Mouse (Mus musculus) 3T3-L1 (cell line): ENCODE measurements at regions not wholly inside any gene's neighbourhood (a gene's known extent, or its start where the extent isn't known, plus 50 kb on each side); places are given as distances from the start of the nearest gene placed in this dataset.

ENCODE experiments used
- DNase-seq: peaks from one replicate; pipeline ENCODE4 v3.0.0-alpha.2; 2015; ENCODE audit warnings: low read depth, low spot score

- DNase-seq = peak; percentile 2
Observed at GRCm38 (mm10) chr13:37149066-37149781, 99.2 kb upstream of the F13a1 start.

GRCm38 (mm10) chr13:37148627-37149026 is 98.6 kb upstream of the F13a1 start:
- peak; percentile 27 for DNase-seq

- no peak for DNase-seq
Observed at GRCm38 (mm10) chr13:37147790-37148189, 97.7 kb upstream of the F13a1 start.

GRCm38 (mm10) chr13:37142812-37143211 is 92.8 kb upstream of the F13a1 start:
- no peak for DNase-seq

GRCm38 (mm10) chr13:37135115-37135514 is 85.1 kb upstream of the F13a1 start:
- no peak for DNase-seq

- DNase-seq = no peak
Observed at GRCm38 (mm10) chr13:37134518-37134917, 84.5 kb upstream of the F13a1 start.

GRCm38 (mm10) chr13:37130637-37131036 is 80.6 kb upstream of the F13a1 start:
- DNase-seq = no peak

- peak; percentile 18 for DNase-seq
Observed at GRCm38 (mm10) chr13:37121602-37122001, 71.6 kb upstream of the F13a1 start.

- no peak for DNase-seq
Observed at GRCm38 (mm10) chr13:37120219-37120618, 70.2 kb upstream of the F13a1 start.

- DNase-seq = no peak
Observed at GRCm38 (mm10) chr13:37114324-37114723, 64.3 kb upstream of the F13a1 start.

GRCm38 (mm10) chr13:37111747-37112146 is 61.7 kb upstream of the F13a1 start:
- DNase-seq = no peak

GRCm38 (mm10) chr13:37107721-37108120 is 57.7 kb upstream of the F13a1 start:
- DNase-seq = peak; percentile 17

- DNase-seq = no peak
Observed at GRCm38 (mm10) chr13:37106009-37106408, 56.0 kb upstream of the F13a1 start.

GRCm38 (mm10) chr13:37104410-37105294 is 54.6 kb upstream of the F13a1 start:
- DNase-seq = no peak

- DNase-seq = no peak
Observed at GRCm38 (mm10) chr13:37103741-37104296, 53.8 kb upstream of the F13a1 start.

GRCm38 (mm10) chr13:37101755-37102154 is 51.7 kb upstream of the F13a1 start:
- DNase-seq = no peak
